Mouse (Mus musculus): ENCODE measurements around the gene Sox5. TPM values are rescaled to one million over a fixed set of nuclear protein-coding genes. Genes with fewer than 3 reads are reported as not detected.

Gene Sox5
- polyA plus RNA-seq, 1 experiment from 2014 or later, result 27.0 TPM

- no peaks in the 10 kb centered on the region for H3K9me3 ChIP-seq (ENCODE audit: control insufficient read depth, low read length)
- no peak overlapping the region for H3K9ac ChIP-seq
- no peak overlapping the region for H3K27ac ChIP-seq
- WGBS, result 78% methylated on average over 3 of the region's 3 CpGs
- H3K4me1 ChIP-seq (replicated peaks; ENCODE audit: control insufficient read depth, insufficient read depth, low read length), result 0 out of 2 replicates have a peak, but pooled peaks cover 12% of the 10 kb centered on the region
- no peak for ATAC-seq (ENCODE audit: low FRiP score)
- H3K4me2 ChIP-seq (replicated peaks), result no peak overlapping the region
- H3K36me3 ChIP-seq (replicated peaks; ENCODE audit: control insufficient read depth, insufficient read depth), result no peaks in the 10 kb centered on the region
- DNase-seq (ENCODE audit: low spot score), result no peak
- H3K27me3 ChIP-seq (ENCODE audit: control insufficient read depth, insufficient read depth, low read length), result no peaks in the 10 kb centered on the region
- no peak overlapping the region for H3K4me3 ChIP-seq (replicated peaks; ENCODE audit: low read length)
Measured at GRCm38 (mm10) chr6:144640591-144640990, 141.2 kb downstream of the Sox5 start.

GRCm38 (mm10) chr6:144638547-144638946 is 143.2 kb downstream of the Sox5 start:
- Histone ChIP-seq H3K9ac (no peak overlapping the region), H3K4me3 (replicated peaks; ENCODE audit: low read length) (no peak overlapping the region)
- WGBS, result 42% methylated on average over 5 of the region's 5 CpGs

GRCm38 (mm10) chr6:144627539-144628115 is 154.2 kb downstream of the Sox5 start:
- Histone ChIP-seq H3K27me3 (ENCODE audit: control insufficient read depth, insufficient read depth, low read length) (no peaks in the 10 kb centered on the region), H3K4me2 (replicated peaks) (no peak overlapping the region), H3K27ac (no peak overlapping the region), H3K4me3 (replicated peaks; ENCODE audit: low read length) (no peak overlapping the region), H3K4me1 (replicated peaks; ENCODE audit: control insufficient read depth, insufficient read depth, low read length) (no peaks in the 10 kb centered on the region), H3K36me3 (replicated peaks; ENCODE audit: control insufficient read depth, insufficient read depth) (no peaks in the 10 kb centered on the region), H3K9ac (no peak overlapping the region), H3K9me3 (ENCODE audit: control insufficient read depth, low read length) (no peaks in the 10 kb centered on the region)
- DNase-seq (ENCODE audit: low spot score), result no peak
- ATAC-seq (ENCODE audit: low FRiP score), result no peak
- 86% methylated on average over 7 of the region's 7 CpGs for WGBS

More at GRCm38 (mm10) chr6:144638547-144638946, 143.2 kb downstream of the Sox5 start:
- no peaks in the 10 kb centered on the region for H3K27me3 ChIP-seq (ENCODE audit: control insufficient read depth, insufficient read depth, low read length)
- H3K27ac ChIP-seq, result no peak overlapping the region
- ATAC-seq (ENCODE audit: low FRiP score) (no peak), DNase-seq (ENCODE audit: low spot score) (no peak)
- H3K4me2 ChIP-seq (replicated peaks), result no peak overlapping the region
- no peaks in the 10 kb centered on the region for H3K9me3 ChIP-seq (ENCODE audit: control insufficient read depth, low read length)
- H3K4me1 ChIP-seq (replicated peaks; ENCODE audit: control insufficient read depth, insufficient read depth, low read length), result 0 out of 2 replicates have a peak, but pooled peaks cover 12% of the 10 kb centered on the region
- no peaks in the 10 kb centered on the region for H3K36me3 ChIP-seq (replicated peaks; ENCODE audit: control insufficient read depth, insufficient read depth)

- no peaks in the 10 kb centered on the region for H3K9me3 ChIP-seq (ENCODE audit: control insufficient read depth, low read length)
- ATAC-seq (ENCODE audit: low FRiP score) (no peak), DNase-seq (ENCODE audit: low spot score) (no peak)
- no peak overlapping the region for H3K4me3 ChIP-seq (replicated peaks; ENCODE audit: low read length)
- no peaks in the 10 kb centered on the region for H3K27me3 ChIP-seq (ENCODE audit: control insufficient read depth, insufficient read depth, low read length)
- H3K4me2 ChIP-seq (replicated peaks), result no peak overlapping the region
- no peaks in the 10 kb centered on the region for H3K36me3 ChIP-seq (replicated peaks; ENCODE audit: control insufficient read depth, insufficient read depth)
- WGBS, result 75% methylated on average over 3 of the region's 3 CpGs
- H3K9ac ChIP-seq, result no peak overlapping the region
- no peaks in the 10 kb centered on the region for H3K4me1 ChIP-seq (replicated peaks; ENCODE audit: control insufficient read depth, insufficient read depth, low read length)
- no peak overlapping the region for H3K27ac ChIP-seq
Measured at GRCm38 (mm10) chr6:144621089-144621769, 160.5 kb downstream of the Sox5 start.

- H3K27ac ChIP-seq, result peak overlapping the region; percentile 74
- H3K9ac ChIP-seq, result peak overlapping the region; percentile 16; the same call in 1 of the 2 replicates
- peak overlapping the region; percentile 25 for H3K4me2 ChIP-seq (replicated peaks)
- WGBS, result 10% methylated on average over 4 of the region's 4 CpGs
- H3K4me3 ChIP-seq (replicated peaks; ENCODE audit: low read length), result no peak overlapping the region
- no peaks in the 10 kb centered on the region for H3K9me3 ChIP-seq (ENCODE audit: control insufficient read depth, low read length)
- H3K27me3 ChIP-seq (ENCODE audit: control insufficient read depth, insufficient read depth, low read length), result no peaks in the 10 kb centered on the region
- peaks cover 14% of the 10 kb centered on the region for H3K4me1 ChIP-seq (replicated peaks; ENCODE audit: control insufficient read depth, insufficient read depth, low read length)
- H3K36me3 ChIP-seq (replicated peaks; ENCODE audit: control insufficient read depth, insufficient read depth), result no peaks in the 10 kb centered on the region
- DNase-seq (ENCODE audit: low spot score), result peak; percentile 59
- peak; percentile 62; the same call in 1 of the 2 replicates for ATAC-seq (ENCODE audit: low FRiP score)
Measured at GRCm38 (mm10) chr6:144611383-144611791, 170.4 kb downstream of the Sox5 start.

GRCm38 (mm10) chr6:144610878-144611277 is 170.9 kb downstream of the Sox5 start:
- Histone ChIP-seq H3K9ac (peak overlapping the region; percentile 16; the same call in 1 of the 2 replicates), H3K9me3 (ENCODE audit: control insufficient read depth, low read length) (no peaks in the 10 kb centered on the region), H3K27ac (peak overlapping the region; percentile 74; the same call in 1 of the 2 replicates), H3K4me2 (replicated peaks) (peak overlapping the region; percentile 25), H3K27me3 (ENCODE audit: control insufficient read depth, insufficient read depth, low read length) (no peaks in the 10 kb centered on the region), H3K4me1 (replicated peaks; ENCODE audit: control insufficient read depth, insufficient read depth, low read length) (peaks cover 14% of the 10 kb centered on the region), H3K4me3 (replicated peaks; ENCODE audit: low read length) (no peak overlapping the region), H3K36me3 (replicated peaks; ENCODE audit: control insufficient read depth, insufficient read depth) (no peaks in the 10 kb centered on the region)
- ATAC-seq (ENCODE audit: low FRiP score), result no peak
- DNase-seq (ENCODE audit: low spot score), result no peak
- 41% methylated on average over 8 of the region's 8 CpGs for WGBS

GRCm38 (mm10) chr6:144602883-144603282 is 178.9 kb downstream of the Sox5 start:
- no peaks in the 10 kb centered on the region for H3K36me3 ChIP-seq (replicated peaks; ENCODE audit: control insufficient read depth, insufficient read depth)
- H3K4me1 ChIP-seq (replicated peaks; ENCODE audit: control insufficient read depth, insufficient read depth, low read length), result no peaks in the 10 kb centered on the region
- H3K9me3 ChIP-seq (ENCODE audit: control insufficient read depth, low read length), result no peaks in the 10 kb centered on the region
- H3K9ac ChIP-seq, result no peak overlapping the region
- no peaks in the 10 kb centered on the region for H3K27me3 ChIP-seq (ENCODE audit: control insufficient read depth, insufficient read depth, low read length)
- H3K4me3 ChIP-seq (replicated peaks; ENCODE audit: low read length), result no peak overlapping the region
- no peak for ATAC-seq (ENCODE audit: low FRiP score)
- no peak overlapping the region for H3K4me2 ChIP-seq (replicated peaks)
- H3K27ac ChIP-seq, result no peak overlapping the region
- WGBS, result 95% methylated on average over 4 of the region's 4 CpGs
- DNase-seq (ENCODE audit: low spot score), result no peak

- no peaks in the 10 kb centered on the region for H3K36me3 ChIP-seq (replicated peaks; ENCODE audit: control insufficient read depth, insufficient read depth)
- no peak for ATAC-seq (ENCODE audit: low FRiP score)
- no peak for DNase-seq (ENCODE audit: low spot score)
- no peak overlapping the region for H3K4me2 ChIP-seq (replicated peaks)
- WGBS, result 86% methylated on average over 5 of the region's 5 CpGs
- H3K27me3 ChIP-seq (ENCODE audit: control insufficient read depth, insufficient read depth, low read length), result no peaks in the 10 kb centered on the region
- H3K27ac ChIP-seq, result no peak overlapping the region
- H3K4me1 ChIP-seq (replicated peaks; ENCODE audit: control insufficient read depth, insufficient read depth, low read length), result no peaks in the 10 kb centered on the region
- H3K9ac ChIP-seq, result no peak overlapping the region
- H3K9me3 ChIP-seq (ENCODE audit: control insufficient read depth, low read length), result no peaks in the 10 kb centered on the region
- no peak overlapping the region for H3K4me3 ChIP-seq (replicated peaks; ENCODE audit: low read length)
Measured at GRCm38 (mm10) chr6:144600351-144600750, 181.4 kb downstream of the Sox5 start.

DNA sequence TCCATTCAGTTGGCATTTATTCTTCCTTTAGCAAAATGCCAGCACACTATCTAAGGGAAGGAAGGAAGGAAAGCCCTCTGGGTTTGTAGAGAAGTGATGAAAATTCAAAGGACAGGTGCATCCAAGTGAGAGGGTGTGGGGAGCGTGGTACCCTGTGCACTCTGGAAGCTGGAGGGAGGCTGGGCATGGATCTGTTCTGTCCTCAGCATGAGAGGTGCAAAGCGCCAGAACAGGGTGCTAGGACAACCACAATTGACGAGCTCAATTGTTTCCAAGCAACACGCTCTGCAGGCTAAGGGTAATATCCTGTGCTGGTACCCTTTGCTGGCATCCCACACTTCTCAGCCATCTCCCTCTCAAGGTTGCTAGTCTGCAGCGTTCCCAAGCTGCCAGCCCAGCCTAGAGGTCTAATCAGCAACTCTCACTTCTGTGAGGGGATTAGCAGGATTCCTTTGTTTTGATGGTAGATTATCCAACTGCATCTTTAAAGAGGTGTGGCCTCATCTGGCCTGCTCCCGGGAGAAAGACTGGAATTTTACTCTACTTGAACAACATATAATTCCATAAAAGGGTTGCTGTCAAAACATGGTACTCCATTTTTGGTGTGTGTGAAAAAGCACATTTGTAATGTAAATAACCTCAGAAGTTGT is 183.3 kb downstream of the Sox5 start:
- ATAC-seq (ENCODE audit: low FRiP score), result no peak

More for the DNA sequence above, 183.3 kb downstream of the Sox5 start:
- no peak overlapping the region for H3K4me3 ChIP-seq (replicated peaks; ENCODE audit: low read length)
- DNase-seq (ENCODE audit: low spot score), result no peak
- H3K27me3 ChIP-seq (ENCODE audit: control insufficient read depth, insufficient read depth, low read length), result no peaks in the 10 kb centered on the region
- H3K4me1 ChIP-seq (replicated peaks; ENCODE audit: control insufficient read depth, insufficient read depth, low read length), result no peaks in the 10 kb centered on the region
- no peak overlapping the region for H3K27ac ChIP-seq
- no peaks in the 10 kb centered on the region for H3K36me3 ChIP-seq (replicated peaks; ENCODE audit: control insufficient read depth, insufficient read depth)
- no peak overlapping the region for H3K9ac ChIP-seq
- H3K9me3 ChIP-seq (ENCODE audit: control insufficient read depth, low read length), result no peaks in the 10 kb centered on the region
- 46% methylated on average over 6 of the region's 6 CpGs for WGBS
- H3K4me2 ChIP-seq (replicated peaks), result no peak overlapping the region
